Mouse (Mus musculus): ENCODE results near the gene Snai1.

Gene Snai1

DNA sequence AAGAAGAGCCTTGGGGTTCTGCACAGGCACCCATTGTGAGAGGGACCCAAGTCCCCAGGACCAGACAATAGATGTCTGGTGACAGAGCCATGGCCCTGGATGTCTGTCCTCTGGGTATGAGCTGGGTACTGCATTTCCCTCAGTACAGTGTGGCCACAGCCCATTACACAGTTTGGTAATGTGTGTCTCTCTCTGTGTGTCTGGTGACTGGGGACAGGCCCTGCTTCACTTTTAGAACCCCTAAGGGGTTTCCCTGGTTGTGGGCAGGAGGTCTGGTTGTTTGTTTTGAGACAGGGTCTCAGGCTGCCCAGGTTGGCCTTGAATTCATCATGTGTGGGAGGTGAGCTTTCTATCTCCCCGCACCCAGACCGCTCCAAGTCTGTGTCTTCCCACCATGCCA, 47.3 kb downstream of the Snai1 start:
- DNase-seq (ENCODE audit: low spot score): no peak

GRCm38 (mm10) chr2:167586041-167586440, 48.0 kb downstream of the Snai1 start:
- no peak for DNase-seq (ENCODE audit: low spot score)

- no peak for DNase-seq (ENCODE audit: low spot score)
Measured at GRCm38 (mm10) chr2:167586976-167587375, 49.0 kb downstream of the Snai1 start.

DNA sequence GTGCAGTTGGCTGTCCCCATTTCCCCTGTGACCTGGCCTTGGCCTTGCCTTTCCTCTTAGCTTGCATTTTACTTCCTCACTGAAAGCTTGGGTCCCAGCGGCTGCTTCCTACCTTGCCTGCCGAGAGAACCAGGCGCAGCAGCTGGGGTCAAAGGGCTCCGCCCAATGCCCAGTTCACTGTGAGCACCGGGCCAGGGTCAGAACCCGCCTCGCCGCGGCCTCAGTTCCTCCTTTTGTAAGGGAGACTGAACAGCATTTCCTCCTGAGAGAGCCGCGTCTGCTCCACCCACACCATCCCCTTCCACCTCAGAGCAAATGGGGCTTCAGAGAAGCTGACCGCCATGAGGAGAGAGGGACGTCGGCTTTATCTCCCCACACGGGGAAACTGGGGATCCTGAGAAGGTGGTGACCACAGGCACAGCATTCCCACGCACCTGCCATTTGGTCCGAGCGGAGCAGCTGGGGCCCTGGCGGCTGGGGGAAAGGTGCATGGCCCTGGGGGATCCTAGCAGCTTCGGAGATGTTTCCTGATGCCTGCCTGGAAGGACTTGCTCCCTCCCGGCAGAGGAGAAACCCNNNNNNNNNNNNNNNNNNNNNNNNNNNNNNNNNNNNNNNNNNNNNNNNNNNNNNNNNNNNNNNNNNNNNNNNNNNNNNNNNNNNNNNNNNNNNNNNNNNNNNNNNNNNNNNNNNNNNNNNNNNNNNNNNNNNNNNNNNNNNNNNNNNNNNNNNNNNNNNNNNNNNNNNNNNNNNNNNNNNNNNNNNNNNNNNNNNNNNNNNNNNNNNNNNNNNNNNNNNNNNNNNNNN, 51.0 kb downstream of the Snai1 start:
- DNase-seq (ENCODE audit: low spot score): no peak

All from testis, postnatal 10 days (tissue).